Mouse (Mus musculus) midbrain, embryonic 14.5 days (tissue): ENCODE measurements around the gene Dock3. TPM values are rescaled to one million over a fixed set of nuclear protein-coding genes. Genes with fewer than 3 reads are reported as not detected.

Source experiments
- ATAC-seq: fragments of 200-750 bp; cut with Nextera tagmentation; 2 replicates; pipeline ENCODE4 v1.8.0; 2017; ENCODE audit warnings: moderate number of reproducible peaks, moderate library complexity; ENCODE audit not compliant: low FRiP score, low TSS enrichment
- DNase-seq: peaks from one replicate; pipeline ENCODE4 v3.0.0-alpha.2; 2015
- H3K27ac ChIP-seq: fragments of 300-500 bp; sonication (generic); replicated peaks from 2 replicates; pipeline ENCODE4 v1.5.1; 2014; ENCODE audit warnings: mild to moderate bottlenecking, low read depth, low read length, moderate library complexity
- H3K27me3 ChIP-seq: fragments of 300-500 bp; sonication (generic); 2 replicates; pipeline ENCODE4 v1.6.1; 2014; ENCODE audit warnings: low read length, control low read depth, mixed read lengths; ENCODE audit not compliant: control insufficient read depth, insufficient read depth
- H3K36me3 ChIP-seq: fragments of 300-500 bp; sonication (generic); 2 replicates; pipeline ENCODE4 v1.6.1; 2014; ENCODE audit warnings: low read length, control low read depth; ENCODE audit not compliant: control insufficient read depth, insufficient read depth
- H3K4me1 ChIP-seq: fragments of 300-500 bp; sonication (generic); 2 replicates; pipeline ENCODE4 v1.6.1; 2014; ENCODE audit warnings: mild to moderate bottlenecking, antibody characterized with exemption, low read length, control low read depth; ENCODE audit not compliant: control insufficient read depth, insufficient read depth
- H3K4me2 ChIP-seq: fragments of 300-500 bp; sonication (generic); 2 replicates; pipeline ENCODE4 v1.6.1; 2014; ENCODE audit warnings: mild to moderate bottlenecking, low read length, moderate library complexity
- H3K4me3 ChIP-seq: fragments of 300-500 bp; sonication (generic); replicated peaks from 2 replicates; pipeline ENCODE4 v1.5.1; 2014; ENCODE audit warnings: low read depth, low read length
- H3K9ac ChIP-seq: fragments of 300-500 bp; sonication (generic); replicated peaks from 2 replicates; pipeline ENCODE4 v1.6.1; 2014; ENCODE audit warnings: mild to moderate bottlenecking, low read length, moderate library complexity
- H3K9me3 ChIP-seq: fragments of 300-500 bp; sonication (generic); 2 replicates; pipeline ENCODE4 v1.6.1; 2016; ENCODE audit warnings: low read length, control low read depth, mixed read lengths; ENCODE audit not compliant: control insufficient read depth
- WGBS: fragments of 180-500 bp; shearing (Covaris S2); extraction: QIAGEN DNeasy Blood & Tissue Kit; methylation state at CpG from one replicate; pipeline ENCODE4 v1.1.7; 2014; 5-methylcytosine and 5-hydroxymethylcytosine counted together
- polyA plus RNA-seq: library from polyadenylated mRNA; unstranded; fragments of >200 nt; fragmentation: Nextera tagmentation; extraction: Ambion mirVana; gene quantifications from 2 replicates; pipeline ENCODE4 v1.2.1, GENCODE M21; 2014

The Dock3 gene
- polyA plus RNA-seq, 1 experiment from 2014 or later = 25.7 TPM

GRCm38 (mm10) chr9:107027586-107027985, 204.1 kb downstream of the Dock3 start:
- no peak overlapping the region for H3K4me3 ChIP-seq
- H3K36me3 ChIP-seq = 0 out of 2 replicates have a peak, but pooled peaks cover 6% of the 10 kb centered on the region
- 75% methylated on average over 2 of the region's 2 CpGs for WGBS
- ATAC-seq (no peak), DNase-seq (peak; percentile 12)
- H3K27me3 ChIP-seq = no peaks in the 10 kb centered on the region
- no peak overlapping the region for H3K4me2 ChIP-seq
- no peaks in the 10 kb centered on the region for H3K4me1 ChIP-seq
- H3K9me3 ChIP-seq = no peaks in the 10 kb centered on the region
- H3K27ac ChIP-seq = no peak overlapping the region
- H3K9ac ChIP-seq = no peak overlapping the region

DNA sequence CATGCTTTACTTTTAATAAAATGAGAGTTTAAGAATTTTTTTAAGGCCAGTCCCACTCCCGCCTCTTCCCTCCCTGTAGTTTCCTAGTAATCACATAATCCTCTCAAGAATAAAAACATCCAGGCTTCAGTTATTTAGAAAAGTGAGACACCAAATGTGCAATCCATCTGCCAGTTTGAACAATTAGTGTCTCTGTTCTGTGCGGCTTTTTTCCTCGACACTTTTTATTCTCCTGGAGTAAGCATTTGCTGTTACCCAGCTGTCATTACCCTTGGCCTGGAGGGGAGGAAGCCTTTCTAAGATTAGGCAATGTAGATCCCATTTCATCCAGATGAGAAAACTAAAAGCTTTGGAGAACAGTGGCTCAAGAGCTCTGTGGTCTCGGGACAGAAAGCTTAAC, 221.9 kb downstream of the Dock3 start:
- Histone ChIP-seq H3K36me3 (no peaks in the 10 kb centered on the region), H3K9ac (no peak overlapping the region), H3K4me1 (no peaks in the 10 kb centered on the region), H3K4me2 (no peak overlapping the region), H3K4me3 (no peak overlapping the region), H3K27me3 (no peaks in the 10 kb centered on the region), H3K27ac (no peak overlapping the region), H3K9me3 (no peaks in the 10 kb centered on the region)
- 78% methylated on average over 4 of the region's 4 CpGs for WGBS
- ATAC-seq (no peak), DNase-seq (no peak)

- H3K27ac ChIP-seq = no peak overlapping the region
- no peaks in the 10 kb centered on the region for H3K4me1 ChIP-seq
- ATAC-seq (no peak), DNase-seq (no peak)
- 92% methylated on average over 2 of the region's 2 CpGs for WGBS
- H3K4me2 ChIP-seq = no peak overlapping the region
- no peak overlapping the region for H3K4me3 ChIP-seq
- no peaks in the 10 kb centered on the region for H3K36me3 ChIP-seq
- no peak overlapping the region for H3K9ac ChIP-seq
- H3K27me3 ChIP-seq = no peaks in the 10 kb centered on the region
- no peaks in the 10 kb centered on the region for H3K9me3 ChIP-seq
Observed at GRCm38 (mm10) chr9:107003187-107003586, 228.5 kb downstream of the Dock3 start.

DNA sequence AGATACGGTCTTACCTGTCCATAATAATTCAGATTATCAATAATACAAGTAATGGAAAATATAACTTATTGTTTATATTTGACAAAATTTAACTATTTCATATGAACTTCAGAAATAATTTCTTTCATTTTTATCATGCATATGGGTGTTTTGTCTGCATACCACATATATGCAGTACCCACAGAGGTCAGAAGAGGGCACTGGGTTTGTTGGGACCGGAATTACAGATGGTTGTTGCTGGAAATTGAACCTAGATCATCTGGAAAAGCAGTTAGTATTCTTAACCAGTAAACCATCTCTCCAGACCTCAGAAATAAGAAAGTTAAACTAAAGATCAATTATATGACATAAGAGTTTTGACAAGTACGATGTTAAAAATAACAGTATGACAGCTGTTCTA, 261.0 kb downstream of the Dock3 start:
- no peaks in the 10 kb centered on the region for H3K4me1 ChIP-seq
- no peak overlapping the region for H3K4me3 ChIP-seq
- DNase-seq = peak; percentile 74
- WGBS = 67% methylated on average over 3 of the region's 3 CpGs
- no peaks in the 10 kb centered on the region for H3K27me3 ChIP-seq
- no peak for ATAC-seq
- H3K9ac ChIP-seq = no peak overlapping the region
- H3K27ac ChIP-seq = no peak overlapping the region
- H3K36me3 ChIP-seq = peaks cover 16% of the 10 kb centered on the region
- H3K9me3 ChIP-seq = no peaks in the 10 kb centered on the region
- no peak overlapping the region for H3K4me2 ChIP-seq

DNA sequence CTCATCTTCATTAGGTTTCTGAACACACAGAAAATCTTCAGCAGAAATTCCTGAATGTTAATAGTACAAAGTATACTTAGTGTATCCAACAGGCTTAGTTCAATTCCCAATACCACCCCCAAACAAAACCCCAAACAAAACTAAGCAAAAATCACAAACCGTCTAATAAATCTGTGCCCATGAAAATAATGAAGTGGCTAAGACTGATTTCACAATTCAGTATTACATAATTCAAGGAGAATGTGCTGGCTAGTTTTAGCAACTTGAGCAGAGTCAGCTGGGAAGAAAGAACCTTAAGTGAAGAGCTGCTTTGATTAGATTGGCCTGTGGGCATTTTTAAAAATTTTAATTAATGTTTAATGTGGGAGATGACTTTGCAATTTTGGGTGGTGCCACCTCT, 273.3 kb downstream of the Dock3 start:
- no peak overlapping the region for H3K4me3 ChIP-seq
- 100% methylated on average over 1 of the region's 1 CpGs for WGBS
- H3K4me1 ChIP-seq = no peaks in the 10 kb centered on the region
- no peaks in the 10 kb centered on the region for H3K27me3 ChIP-seq
- no peak overlapping the region for H3K27ac ChIP-seq
- H3K4me2 ChIP-seq = no peak overlapping the region
- no peak overlapping the region for H3K9ac ChIP-seq
- H3K36me3 ChIP-seq = peaks cover 34% of the 10 kb centered on the region
- H3K9me3 ChIP-seq = no peaks in the 10 kb centered on the region
- no peak for ATAC-seq
- DNase-seq = no peak

- no peaks in the 10 kb centered on the region for H3K27me3 ChIP-seq
- no peak overlapping the region for H3K4me2 ChIP-seq
- no peak overlapping the region for H3K27ac ChIP-seq
- H3K4me3 ChIP-seq = no peak overlapping the region
- no peak overlapping the region for H3K9ac ChIP-seq
- peaks cover 49% of the 10 kb centered on the region for H3K36me3 ChIP-seq
- no peaks in the 10 kb centered on the region for H3K9me3 ChIP-seq
- DNase-seq (no peak), ATAC-seq (no peak)
- no peaks in the 10 kb centered on the region for H3K4me1 ChIP-seq
Observed at GRCm38 (mm10) chr9:106955486-106955885, 276.2 kb downstream of the Dock3 start.

- no peak for DNase-seq
- Histone ChIP-seq H3K4me2 (no peak overlapping the region), H3K4me1 (no peaks in the 10 kb centered on the region), H3K27me3 (no peaks in the 10 kb centered on the region), H3K4me3 (no peak overlapping the region), H3K9me3 (no peaks in the 10 kb centered on the region), H3K27ac (no peak overlapping the region), H3K9ac (no peak overlapping the region), H3K36me3 (peaks cover 39% of the 10 kb centered on the region)
- 98% methylated on average over 1 of the region's 1 CpGs for WGBS
- ATAC-seq = no peak
Observed at GRCm38 (mm10) chr9:106934998-106935397, 296.7 kb downstream of the Dock3 start.

- ATAC-seq (no peak), DNase-seq (no peak)
- H3K9ac ChIP-seq = no peak overlapping the region
- H3K4me1 ChIP-seq = no peaks in the 10 kb centered on the region
- H3K4me3 ChIP-seq = no peak overlapping the region
- no peak overlapping the region for H3K27ac ChIP-seq
- H3K36me3 ChIP-seq = peaks cover 32% of the 10 kb centered on the region
- no peaks in the 10 kb centered on the region for H3K9me3 ChIP-seq
- no peak overlapping the region for H3K4me2 ChIP-seq
- WGBS = 94% methylated on average over 6 of the region's 6 CpGs
- no peaks in the 10 kb centered on the region for H3K27me3 ChIP-seq
Observed at GRCm38 (mm10) chr9:106914878-106915277, 316.8 kb downstream of the Dock3 start.

DNA sequence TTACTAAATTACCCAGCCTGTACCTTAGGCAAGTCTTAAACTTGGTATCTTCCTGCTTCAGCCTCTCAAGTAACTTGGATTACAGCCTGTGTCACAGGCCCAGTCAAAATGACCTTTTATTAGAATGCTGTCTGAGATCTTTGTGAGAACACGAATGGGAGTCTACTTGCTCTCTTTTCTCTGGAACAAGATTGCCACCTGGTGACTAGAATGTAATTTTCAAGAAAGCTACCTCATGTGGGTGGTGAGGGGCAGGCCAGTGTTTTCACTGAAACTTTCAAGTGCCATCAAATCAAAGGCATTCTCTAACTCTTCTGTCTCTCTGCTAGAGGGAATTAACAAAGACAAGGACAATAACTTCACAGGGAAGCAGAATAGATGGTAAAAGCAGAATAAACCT, 317.9 kb downstream of the Dock3 start:
- H3K27ac ChIP-seq = no peak overlapping the region
- no peak for ATAC-seq

More for the DNA sequence above, 317.9 kb downstream of the Dock3 start:
- Histone ChIP-seq H3K9ac (no peak overlapping the region), H3K9me3 (no peaks in the 10 kb centered on the region), H3K4me2 (no peak overlapping the region), H3K4me3 (no peak overlapping the region), H3K27me3 (no peaks in the 10 kb centered on the region), H3K36me3 (peaks cover 39% of the 10 kb centered on the region), H3K4me1 (no peaks in the 10 kb centered on the region)
- 24% methylated on average over 1 of the region's 1 CpGs for WGBS
- DNase-seq = no peak
